Mouse (Mus musculus) E14TG2a.4 (cell line): ENCODE measurements around the gene Olfr1386.

ENCODE experiments used
- CTCF ChIP-seq: conservative IDR thresholded peaks from 2 replicates; pipeline ENCODE4 v1.5.1; 2014; ENCODE audit warnings: low read length
- NANOG ChIP-seq: IDR thresholded peaks from 2 replicates; pipeline ENCODE4 v1.6.1; 2014; ENCODE audit warnings: borderline replicate concordance, low read length, mixed read lengths
- POU5F1 ChIP-seq: IDR thresholded peaks from 2 replicates; pipeline ENCODE4 v1.6.1; 2014; ENCODE audit warnings: low read length, borderline replicate concordance

DNA sequence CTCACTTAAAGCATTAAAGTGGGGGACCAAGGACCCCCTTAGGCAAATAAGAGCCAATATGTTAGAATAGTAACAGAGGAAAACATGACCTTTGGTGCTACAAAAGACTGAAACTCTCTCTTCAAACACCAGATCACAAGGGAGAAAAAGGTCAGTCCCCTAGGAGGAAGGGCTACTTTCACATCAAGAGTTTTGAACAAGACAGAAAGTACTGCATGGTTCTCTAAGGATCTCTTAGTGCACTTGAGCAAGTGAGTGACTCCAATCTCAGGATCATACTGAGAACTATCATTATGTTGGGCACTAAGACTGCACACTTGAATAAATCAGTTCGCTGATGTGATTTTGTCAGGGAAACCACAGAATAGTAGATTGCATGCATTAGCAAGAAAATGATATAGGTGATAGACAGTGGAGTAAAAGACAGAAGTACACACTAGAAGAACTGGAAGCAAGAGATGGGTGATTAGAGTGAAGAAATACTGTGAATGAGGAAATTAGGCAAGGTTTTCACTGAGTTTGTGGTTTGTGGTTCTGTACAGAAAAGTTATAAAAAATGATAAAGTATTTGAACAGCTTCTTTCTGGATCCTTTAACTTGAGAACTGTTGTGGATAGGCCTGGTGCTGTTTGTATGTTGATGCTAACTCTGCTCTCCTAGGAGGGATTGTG lies 39.5 kb upstream of the Olfr1386 start:
- TF ChIP-seq NANOG: no peak
- no peak for TF ChIP-seq CTCF
- no peak for TF ChIP-seq POU5F1
